Mouse (Mus musculus) thymus, postnatal 36 days (tissue): ENCODE measurements at regions not wholly inside any gene's neighbourhood (a gene's known extent, or its start where the extent isn't known, plus 50 kb on each side); places are given as distances from the start of the nearest gene placed in this dataset.

Experiments used
- DNase-seq, 2 experiments: peaks; one replicate each; pipeline ENCODE4 v3.0.0; 2022; ENCODE audit warnings: mixed read lengths in 2 of 2

DNA sequence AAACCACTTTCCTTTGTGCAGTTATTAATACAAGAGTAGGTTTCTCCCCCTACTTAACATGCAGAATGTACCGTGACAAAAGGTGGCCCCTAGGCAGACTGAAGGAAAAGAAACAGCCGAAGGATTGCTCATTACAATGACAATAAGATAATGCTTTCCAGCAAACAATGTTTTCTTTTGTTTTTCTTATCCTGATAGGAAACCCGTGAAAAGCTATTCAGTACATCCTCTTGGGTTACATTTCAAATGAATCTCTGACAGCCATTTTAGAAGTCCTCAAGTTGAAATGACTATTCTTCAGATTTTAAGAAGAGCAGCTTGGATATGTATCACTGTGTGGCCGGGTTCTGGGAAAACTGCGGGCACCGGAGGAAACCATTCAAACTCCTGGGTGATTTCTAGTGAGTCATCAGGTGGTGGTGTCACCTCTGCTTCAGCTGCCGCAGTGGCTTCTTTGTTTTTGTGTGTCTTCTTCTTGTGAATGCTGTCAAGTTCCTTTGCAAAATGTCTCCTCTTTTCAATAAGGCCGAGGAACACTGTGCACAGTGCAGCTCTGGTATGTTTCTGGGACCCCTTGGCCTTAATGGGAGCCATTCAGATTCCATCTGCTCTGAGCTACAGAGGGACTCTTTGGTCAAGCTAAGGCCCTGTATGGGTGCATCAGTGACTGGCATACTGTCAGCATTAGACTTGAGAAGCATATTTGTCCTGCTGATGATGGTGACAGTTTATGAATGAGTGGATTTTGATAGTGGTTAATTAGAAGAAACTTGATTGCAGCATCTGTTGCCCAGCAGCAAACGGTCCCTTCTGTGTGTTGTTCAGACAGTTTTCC lies 393.1 kb downstream of the Rnd3 start:
- DNase-seq, result no peak

DNA sequence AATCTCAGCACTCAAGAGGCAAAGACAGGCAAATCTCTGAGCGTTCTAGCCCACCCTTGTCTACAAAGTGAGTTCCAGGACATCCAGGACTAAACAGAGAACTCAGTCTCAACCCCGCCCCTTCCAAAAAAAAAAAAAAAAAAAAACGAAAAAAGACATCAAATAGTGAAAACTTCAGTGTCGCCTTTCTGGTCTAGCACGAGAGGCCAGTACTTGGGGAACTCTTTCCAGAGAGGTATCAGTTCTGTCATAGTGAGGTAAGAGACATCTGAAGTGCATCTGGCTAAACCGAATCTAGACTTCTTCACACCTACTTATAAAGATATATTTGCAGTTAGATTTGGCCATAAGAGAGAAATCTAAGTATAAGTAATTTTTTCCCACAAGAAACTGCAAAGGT lies 393.8 kb downstream of the Rnd3 start:
- no peak for DNase-seq

DNA sequence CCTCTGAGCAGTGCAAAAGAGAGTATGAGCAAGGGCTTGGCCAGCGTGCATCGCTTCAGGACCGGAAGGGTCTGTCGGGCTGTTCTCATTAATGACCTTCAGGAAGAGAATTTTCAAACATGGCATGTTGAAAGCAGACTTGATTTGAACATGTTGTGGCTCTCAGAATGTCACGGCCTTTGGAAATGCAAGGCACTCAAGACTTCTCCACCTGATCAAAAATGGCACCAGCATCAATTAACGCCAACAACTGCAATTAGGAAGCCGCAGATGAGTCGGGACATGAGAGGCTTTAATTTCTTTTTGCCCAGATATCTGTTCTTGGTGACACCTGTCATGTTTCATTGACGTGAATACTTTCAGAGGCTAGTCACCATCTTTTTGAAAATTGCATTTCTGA lies 396.5 kb downstream of the Rnd3 start:
- DNase-seq, result no peak

DNA sequence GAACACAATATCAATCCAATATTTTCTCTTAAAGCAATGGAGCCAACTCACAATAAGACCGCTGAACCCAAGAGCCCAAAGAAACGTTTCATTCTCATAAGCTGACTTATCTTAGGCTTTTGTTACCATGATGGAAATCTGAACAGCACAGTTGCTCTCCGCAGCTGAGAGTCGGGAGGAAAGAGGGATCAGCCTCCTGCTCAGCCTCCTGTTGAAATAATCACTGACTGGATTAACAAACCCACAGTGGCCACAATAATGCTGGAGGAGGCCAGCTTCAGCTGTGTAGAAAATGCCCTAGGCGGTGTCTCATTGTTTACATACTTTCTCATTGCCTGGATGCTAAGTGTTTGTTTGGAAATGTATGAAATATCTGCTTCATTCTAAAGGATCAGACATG lies 398.1 kb downstream of the Rnd3 start:
- no peak for DNase-seq

DNA sequence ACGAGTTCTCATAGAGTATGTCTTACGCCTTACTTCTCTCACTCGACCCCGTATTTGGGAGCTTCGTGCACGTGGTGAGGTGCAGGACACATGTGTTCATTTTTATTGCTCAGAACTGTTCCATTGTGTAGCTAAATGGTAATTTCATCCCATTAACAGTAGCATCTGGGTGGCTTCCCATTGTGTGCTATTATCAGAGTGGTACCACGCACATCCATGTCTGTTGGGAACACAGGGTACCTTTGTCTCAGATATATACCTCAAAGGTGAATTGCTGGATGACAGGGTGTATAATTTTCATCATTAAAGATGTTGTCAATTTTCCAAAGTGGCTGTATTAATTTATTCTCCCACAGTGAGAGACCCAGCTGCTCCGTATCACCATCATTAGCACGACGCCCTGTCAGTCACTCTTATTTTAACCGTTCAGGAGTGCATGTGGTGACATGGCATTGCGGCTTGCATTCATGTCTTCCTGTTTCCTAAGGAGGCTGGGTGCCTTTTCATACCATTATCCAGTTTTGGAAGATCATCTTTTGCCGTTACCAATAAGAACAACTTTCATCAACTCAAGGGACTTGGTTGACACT lies 404.2 kb downstream of the Rnd3 start:
- DNase-seq, result no peak

DNA sequence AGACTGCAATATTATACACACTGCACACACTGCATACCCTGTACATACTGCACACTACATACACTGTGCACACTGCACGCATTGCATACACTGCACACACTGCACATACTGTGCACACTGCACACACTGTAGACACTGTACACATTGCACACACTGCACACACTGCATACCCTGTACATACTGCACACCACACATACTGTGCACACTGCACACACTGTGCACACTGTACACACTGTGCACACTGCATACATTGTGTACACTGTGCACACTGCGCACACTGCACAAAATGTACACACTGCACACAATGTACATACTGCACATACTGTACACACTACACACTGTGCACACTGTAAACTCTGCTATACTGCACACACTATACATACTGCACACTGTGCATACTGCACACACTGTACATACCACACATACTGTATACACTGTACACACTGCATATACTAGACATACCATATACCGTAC lies 405.1 kb downstream of the Rnd3 start:
- no peak for DNase-seq

DNA sequence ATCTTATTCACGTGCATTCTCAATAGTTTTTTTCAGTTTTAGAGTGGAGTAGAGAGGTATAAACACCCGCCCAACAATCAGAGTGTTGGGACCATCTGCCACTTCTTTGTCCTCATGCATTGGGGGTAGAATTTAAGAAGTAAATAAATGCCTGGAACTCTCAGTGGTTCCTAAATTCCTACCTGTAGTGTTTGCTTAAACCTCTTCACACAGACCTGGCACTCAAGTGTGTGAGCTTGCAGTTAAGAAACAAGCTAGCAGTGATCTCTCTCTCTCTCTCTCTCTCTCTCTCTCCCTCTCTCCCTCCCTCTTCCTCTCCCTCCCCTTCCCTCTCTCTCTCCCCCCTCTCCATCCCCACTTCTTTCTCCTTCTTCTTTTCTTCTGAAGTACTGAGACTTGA lies 406.5 kb downstream of the Rnd3 start:
- no peak for DNase-seq

DNA sequence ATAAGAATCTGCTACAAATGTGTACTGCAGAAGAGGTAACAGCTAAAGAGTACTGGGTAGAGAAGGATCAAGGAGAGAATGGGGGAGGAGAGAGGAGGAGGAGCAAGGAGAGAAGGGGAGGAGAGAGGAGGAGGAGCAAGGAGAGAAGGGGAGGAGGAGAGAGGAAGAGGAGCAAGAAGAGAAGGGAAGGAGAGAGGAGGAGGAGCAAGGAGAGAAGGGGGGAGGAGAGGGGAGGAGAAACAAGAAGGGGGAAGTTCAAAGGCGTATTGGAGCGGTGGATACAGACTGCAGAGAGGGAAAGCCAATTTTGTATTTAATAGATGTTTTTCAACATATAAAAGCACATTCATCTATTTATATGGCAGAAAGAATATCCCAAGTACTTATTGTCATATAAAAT lies 407.6 kb downstream of the Rnd3 start:
- DNase-seq, result no peak

DNA sequence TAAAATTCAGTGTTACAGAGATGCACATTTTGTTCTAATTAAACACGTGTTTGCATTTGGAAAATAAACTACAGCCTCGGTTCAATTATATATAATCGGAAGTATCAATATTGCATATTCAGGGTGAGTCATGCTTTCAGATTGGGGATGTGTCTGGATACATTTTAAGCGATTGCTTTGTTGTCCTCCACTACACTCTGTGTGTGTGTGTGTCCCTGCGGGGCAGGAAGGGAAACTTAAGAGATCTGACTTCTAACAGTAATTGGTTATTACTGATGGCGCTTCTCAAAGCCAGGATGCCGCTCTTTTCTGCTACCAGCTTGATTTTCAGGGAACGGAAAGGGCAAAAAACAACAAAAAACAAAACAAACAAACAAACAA lies 409.3 kb downstream of the Rnd3 start:
- DNase-seq, result no peak

DNA sequence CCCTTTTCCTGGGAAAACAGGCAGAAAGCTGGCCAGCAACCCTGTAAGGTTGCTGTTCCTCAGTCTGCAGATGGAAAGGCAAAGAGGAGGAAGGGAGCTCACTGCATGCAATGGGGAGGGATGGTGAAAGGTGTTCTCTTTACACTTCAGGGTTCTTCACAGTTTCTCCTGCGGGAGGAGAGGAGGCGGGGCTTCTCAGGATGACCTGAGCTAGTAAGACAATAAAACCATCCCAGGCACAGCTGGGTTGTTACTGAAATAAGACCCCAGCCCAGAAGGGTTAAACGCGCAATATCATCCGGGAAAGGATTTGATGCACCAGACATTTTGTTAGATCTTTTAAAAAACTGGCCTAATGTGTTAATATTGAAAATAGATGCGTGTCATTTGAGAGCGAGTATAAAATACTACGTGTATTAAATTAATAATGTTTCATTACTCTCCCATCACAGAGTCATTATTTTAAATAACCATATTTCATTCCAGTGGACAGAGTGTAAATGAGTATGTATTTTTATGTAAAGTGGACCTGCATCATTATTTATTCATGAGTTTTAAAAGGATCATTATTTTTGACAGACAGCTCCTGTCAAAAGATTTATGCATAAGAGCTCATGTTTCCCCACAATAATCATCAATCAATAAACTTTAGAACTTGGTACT lies 409.8 kb downstream of the Rnd3 start:
- no peak for DNase-seq

DNA sequence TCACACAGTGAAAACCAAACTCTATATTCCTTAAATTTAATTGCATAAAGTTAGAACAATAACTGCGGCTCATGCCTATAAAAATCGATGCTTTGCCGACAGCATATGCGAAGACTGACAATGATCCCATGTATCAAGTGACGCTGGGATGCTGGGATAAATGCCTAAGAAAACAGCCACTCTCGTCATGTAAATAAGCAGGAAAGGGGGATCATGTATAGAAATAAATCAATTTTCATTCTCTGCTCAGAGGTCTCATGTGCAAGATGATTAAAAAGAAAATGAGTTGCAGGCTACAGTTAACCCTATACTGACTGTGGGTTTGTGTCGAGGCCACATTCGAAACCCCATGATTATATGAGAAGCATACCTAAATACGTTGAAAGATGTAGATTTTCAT lies 411.2 kb downstream of the Rnd3 start:
- no peak for DNase-seq

DNA sequence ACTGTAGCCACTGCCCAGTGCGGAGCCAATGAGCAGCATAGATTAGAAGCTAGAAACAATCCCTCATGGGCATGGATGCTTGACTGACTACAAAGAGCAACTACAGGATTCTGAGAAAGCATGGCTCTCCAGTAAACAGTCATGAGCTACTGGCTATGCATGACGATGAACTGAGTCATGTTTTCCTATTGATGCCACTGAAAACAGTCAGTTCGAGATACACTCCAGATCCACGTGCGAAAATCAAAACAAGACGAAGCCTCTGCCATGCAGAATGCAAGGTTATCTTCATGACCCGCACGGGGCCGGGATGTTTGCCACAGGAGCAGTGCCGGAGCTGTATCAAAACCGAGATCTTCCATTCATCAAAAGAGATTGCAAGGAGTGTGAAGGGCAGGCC lies 413.9 kb downstream of the Rnd3 start:
- DNase-seq, result no peak

DNA sequence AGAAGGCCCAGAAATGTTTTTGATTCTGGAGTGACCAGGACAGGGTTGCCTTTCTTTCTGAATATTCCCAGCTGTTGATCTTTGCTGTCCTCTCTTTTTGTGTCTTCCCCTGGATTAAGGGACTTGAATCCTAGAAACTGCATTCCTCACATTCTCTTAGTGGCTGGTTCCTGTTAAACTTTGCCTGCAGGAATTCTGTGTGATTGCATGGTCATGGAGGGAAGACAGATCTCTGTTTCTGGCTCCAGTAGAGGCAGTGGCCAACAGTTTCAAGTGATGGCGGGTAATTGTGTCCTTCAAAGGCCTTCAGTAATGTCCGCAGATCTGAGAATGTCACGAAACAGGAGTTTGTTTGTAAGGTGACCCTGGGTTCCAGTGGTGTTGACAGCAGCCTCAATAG lies 410.1 kb upstream of the Mmadhc start:
- no peak for DNase-seq

DNA sequence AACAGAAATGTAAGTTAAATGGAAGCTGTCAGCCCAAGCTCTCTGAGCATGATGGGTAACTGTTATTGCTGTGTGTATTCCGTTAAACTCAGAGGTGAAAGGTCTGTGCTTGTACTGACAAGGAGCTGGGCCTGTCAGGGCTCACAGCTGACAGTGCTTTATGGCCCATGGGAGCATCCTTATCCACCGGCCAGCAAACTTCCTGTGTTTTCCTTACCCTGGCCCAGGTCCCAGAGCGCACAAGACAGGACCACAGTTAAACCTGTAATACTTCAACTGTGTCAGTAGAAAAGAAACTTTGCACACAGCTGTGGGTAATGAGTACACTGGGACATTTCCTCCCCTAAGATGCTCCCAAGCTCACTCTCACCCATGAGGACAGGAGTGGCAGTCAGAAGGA lies 407.7 kb upstream of the Mmadhc start:
- DNase-seq, result no peak

DNA sequence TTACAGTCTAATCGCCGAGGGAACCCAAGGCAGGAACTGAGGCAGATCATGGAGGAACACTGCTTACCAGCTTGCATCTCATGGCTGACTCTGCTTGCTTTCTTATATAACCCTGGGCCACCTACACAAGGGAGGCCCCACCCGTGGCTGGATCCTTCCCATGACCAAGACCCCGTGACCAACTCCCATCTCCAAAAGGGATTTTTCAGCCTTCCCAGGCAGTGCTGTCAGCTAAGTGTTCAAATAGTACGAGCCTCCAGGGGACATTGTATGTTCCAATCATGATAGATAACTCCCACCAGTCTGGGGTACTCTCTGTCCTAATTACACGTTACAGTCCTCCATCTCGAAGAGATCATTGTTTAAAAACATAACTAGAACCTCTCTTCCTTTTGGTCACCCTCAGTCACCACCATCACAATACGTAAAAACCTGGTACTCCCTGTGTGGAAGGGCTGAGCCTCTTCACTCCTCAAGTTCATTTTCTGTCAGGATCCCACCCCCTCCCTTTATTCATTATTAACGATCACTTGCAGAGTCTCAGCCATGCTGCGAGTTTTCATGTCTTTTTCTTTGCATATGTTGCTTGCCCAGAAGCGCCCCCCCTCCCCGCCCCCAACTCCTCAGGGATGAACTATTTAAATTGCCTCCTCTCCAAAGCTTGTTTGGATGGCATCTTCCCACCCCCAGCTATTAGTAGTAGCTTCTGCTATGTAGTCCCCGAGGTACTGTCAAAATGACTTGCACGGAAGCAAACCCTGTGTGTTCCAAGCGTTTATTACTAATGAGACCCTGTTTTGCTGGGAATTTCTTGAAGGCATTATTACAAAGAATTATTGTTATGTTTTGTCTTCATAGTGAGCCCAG lies 406.2 kb upstream of the Mmadhc start:
- no peak for DNase-seq

DNA sequence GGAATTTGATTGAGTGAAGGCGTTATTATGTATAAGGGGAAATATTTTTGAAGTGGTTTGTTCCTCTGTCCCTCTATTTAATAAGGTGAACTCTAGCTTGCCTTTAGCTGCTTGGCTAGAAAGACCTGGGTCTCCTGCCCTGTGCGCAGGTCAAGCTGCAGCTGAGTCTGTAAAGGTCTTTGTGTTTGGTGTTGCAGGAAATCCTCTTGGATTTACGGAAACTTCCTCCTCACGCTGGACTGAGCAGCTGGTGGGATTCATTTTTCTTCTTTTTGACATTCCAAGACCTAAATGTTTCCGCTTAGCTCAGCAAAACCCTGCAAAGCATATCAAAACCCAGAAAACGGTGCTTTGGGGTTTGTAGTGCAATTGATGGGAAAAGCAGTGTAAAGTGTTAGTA lies 402.2 kb upstream of the Mmadhc start:
- DNase-seq, result no peak

DNA sequence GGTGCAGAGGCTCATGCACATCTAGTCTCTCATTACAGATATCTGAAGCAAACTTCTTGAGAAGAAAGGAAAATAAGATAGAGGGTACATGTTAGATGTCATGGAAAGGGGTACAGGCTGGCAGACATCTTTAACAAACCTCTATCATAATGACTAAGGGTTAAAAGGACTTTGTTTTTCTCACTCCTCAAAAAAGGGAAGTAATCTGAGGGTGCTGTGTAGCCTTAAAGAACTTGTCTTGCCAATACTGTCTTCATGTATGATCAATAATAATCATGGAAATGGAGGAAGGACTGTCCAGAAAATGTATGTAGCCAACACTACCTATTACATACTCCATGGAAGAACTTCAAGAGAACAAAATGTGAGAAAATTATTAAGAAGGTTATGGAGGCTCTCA lies 400.0 kb upstream of the Mmadhc start:
- DNase-seq, result no peak

DNA sequence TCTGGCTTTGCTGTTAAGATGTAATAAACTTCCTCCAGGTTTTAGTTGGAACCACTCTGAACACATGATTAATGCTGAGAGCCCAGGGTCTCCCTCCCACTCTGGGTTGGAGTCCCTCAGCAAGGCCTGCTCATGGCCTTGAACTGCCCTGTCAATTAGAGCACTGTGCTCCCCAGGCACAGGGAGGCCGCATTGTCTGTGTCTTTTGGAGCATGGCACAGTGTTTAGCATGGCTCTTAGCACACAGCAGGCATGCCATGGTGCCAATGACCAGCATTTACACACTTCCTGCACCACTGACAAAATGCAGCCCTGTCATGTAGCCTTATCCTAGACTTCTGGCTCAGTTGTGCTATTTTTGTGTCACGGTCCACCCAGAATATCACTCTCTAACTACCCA lies 398.2 kb upstream of the Mmadhc start:
- no peak for DNase-seq

DNA sequence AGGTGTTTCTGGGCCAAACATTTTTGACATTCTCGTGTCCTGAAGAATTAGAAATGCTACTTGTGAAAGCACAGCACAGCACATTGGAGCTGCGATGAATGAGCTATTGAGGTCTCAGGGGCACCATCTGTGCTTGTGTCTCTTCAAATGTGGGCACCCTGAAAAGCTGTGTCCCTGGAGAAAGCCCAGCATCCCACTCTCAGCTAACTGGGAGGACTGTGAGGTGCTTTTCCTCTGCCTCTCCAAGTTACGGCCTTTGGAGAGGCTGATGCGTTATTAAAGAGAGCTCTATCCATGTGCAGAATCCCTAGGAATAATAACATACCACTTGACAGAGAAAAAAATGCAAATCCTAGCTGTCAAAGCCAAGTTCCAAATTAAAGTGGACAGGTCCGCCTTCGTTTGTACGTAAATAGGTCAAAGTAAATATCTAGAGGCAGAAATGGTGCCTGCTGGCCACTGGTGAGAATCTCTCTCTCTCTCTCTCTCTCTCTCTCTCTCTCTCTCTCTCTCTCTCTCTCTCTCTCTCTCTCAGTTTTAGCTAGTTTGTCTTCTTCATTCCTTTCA lies 397.3 kb upstream of the Mmadhc start:
- DNase-seq, result no peak

DNA sequence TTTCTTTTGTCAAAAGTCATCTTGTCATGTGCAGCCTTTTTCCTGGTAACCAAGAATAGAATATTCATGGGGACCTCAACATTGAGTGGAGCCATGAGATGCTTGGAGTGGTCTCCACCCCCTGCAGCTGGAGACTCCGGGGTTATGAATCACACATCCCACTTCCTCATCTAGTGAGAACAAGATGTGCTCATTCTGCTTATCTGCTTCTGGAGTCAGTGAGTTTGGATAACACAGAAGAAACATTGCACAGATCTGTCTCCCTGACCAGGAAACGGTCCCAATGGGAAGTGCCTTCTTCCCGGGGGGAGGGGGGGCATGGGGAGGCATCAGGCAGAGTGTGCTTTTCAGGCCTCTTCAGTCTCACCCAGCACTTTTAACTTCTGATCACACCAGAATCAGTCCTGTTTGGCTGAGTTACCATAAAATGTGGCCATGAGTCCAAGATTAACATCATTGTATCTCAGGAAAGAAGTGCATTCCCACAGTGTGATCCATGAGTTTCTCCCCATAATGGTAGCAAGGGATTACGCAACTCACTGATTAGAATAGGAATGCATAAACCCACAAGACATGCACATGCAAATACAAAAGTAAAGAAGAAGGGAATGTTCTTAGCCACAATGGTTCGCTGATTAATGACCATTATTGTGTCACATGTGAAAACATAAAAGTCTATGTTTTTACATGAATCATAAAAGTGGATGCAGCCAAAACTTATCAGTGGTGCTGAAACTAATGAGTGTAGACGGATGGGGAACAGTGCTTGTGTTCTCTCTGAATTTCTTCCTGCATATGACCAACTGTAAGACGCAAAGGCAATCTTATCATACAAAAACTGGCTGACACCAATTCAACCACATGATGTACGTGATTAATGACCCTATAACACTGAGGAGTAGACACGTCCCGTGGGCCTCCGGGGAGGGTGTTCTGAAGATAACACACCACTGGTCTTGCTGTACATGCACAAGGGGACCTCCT lies 393.8 kb upstream of the Mmadhc start:
- no peak for DNase-seq

DNA sequence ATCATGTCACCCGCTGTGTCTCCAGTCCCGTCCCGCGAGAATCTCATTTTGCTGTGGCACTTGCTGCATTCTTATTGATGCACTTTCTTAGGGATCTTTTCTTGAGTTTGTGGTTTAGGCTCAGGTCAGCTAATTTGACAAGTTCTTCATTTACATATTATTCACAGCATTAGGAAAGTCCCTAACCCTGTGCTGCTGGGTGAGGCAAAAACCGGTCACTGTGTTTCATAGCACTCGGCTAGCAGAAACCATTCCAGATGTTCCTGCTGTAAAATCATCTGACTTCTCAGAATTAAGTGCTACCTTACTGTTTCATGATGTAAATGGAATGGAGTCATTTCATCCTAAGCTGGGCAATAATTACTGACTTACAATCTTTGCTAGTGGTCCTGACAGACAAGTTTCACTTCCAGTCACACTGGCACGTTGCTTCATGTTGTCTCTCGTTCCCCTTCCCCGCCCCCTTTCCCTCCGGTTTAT lies 391.1 kb upstream of the Mmadhc start:
- DNase-seq, result no peak
